Mouse (Mus musculus): ENCODE results near the gene Osbpl3. TPM values are rescaled to one million over a fixed set of nuclear protein-coding genes. Genes with fewer than 3 reads are reported as not detected.
A peak's percentile ranks its signal among the peaks of the same experiment; 100 is the strongest.

Gene Osbpl3
- polyA plus RNA-seq, 1 experiment from 2014 or later: 12.5 TPM

GRCm38 (mm10) chr6:50429299-50429698, 26.7 kb downstream of the Osbpl3 start:
- no peak overlapping the region for H3K4me2 ChIP-seq (replicated peaks; ENCODE audit: low read depth)
- no peaks in the 10 kb centered on the region for H3K4me1 ChIP-seq (replicated peaks; ENCODE audit: control insufficient read depth, insufficient read depth, low read length)
- H3K27ac ChIP-seq (ENCODE audit: low read depth, low read length): no peak overlapping the region
- TF ChIP-seq CTCF (IDR thresholded peaks at IDR 0.05; ENCODE audit: low read depth): no peak
- H3K4me3 ChIP-seq (ENCODE audit: low read depth, low read length): no peak overlapping the region
- ATAC-seq: no peak
- H3K27me3 ChIP-seq (replicated peaks; ENCODE audit: control insufficient read depth, insufficient read depth, low read length): no peaks in the 10 kb centered on the region
- H3K9ac ChIP-seq (ENCODE audit: low read depth, low read length): no peak overlapping the region
- no peaks in the 10 kb centered on the region for H3K9me3 ChIP-seq (ENCODE audit: control insufficient read depth)
- peaks cover 3% of the 10 kb centered on the region for H3K36me3 ChIP-seq (ENCODE audit: control insufficient read depth, insufficient read depth)
- 91% methylated on average over 7 of the region's 7 CpGs for WGBS

- no peak overlapping the region for H3K4me2 ChIP-seq (replicated peaks; ENCODE audit: low read depth)
- H3K27me3 ChIP-seq (replicated peaks; ENCODE audit: control insufficient read depth, insufficient read depth, low read length): no peaks in the 10 kb centered on the region
- no peak for ATAC-seq
- H3K9ac ChIP-seq (ENCODE audit: low read depth, low read length): no peak overlapping the region
- peaks cover 3% of the 10 kb centered on the region for H3K36me3 ChIP-seq (ENCODE audit: control insufficient read depth, insufficient read depth)
- WGBS: 87% methylated on average over 11 of the region's 11 CpGs
- no peak for TF ChIP-seq CTCF (IDR thresholded peaks at IDR 0.05; ENCODE audit: low read depth)
- H3K4me3 ChIP-seq (ENCODE audit: low read depth, low read length): no peak overlapping the region
- H3K27ac ChIP-seq (ENCODE audit: low read depth, low read length): no peak overlapping the region
- no peaks in the 10 kb centered on the region for H3K4me1 ChIP-seq (replicated peaks; ENCODE audit: control insufficient read depth, insufficient read depth, low read length)
- H3K9me3 ChIP-seq (ENCODE audit: control insufficient read depth): no peaks in the 10 kb centered on the region
Measured at GRCm38 (mm10) chr6:50427051-50427732, 28.8 kb downstream of the Osbpl3 start.

GRCm38 (mm10) chr6:50426571-50426970, 29.4 kb downstream of the Osbpl3 start:
- no peak for TF ChIP-seq CTCF (IDR thresholded peaks at IDR 0.05; ENCODE audit: low read depth)
- H3K4me2 ChIP-seq (replicated peaks; ENCODE audit: low read depth): no peak overlapping the region
- no peaks in the 10 kb centered on the region for H3K4me1 ChIP-seq (replicated peaks; ENCODE audit: control insufficient read depth, insufficient read depth, low read length)
- no peaks in the 10 kb centered on the region for H3K9me3 ChIP-seq (ENCODE audit: control insufficient read depth)
- no peak for ATAC-seq
- WGBS: 92% methylated on average over 4 of the region's 4 CpGs
- H3K4me3 ChIP-seq (ENCODE audit: low read depth, low read length): no peak overlapping the region
- no peak overlapping the region for H3K27ac ChIP-seq (ENCODE audit: low read depth, low read length)
- H3K9ac ChIP-seq (ENCODE audit: low read depth, low read length): no peak overlapping the region
- no peaks in the 10 kb centered on the region for H3K27me3 ChIP-seq (replicated peaks; ENCODE audit: control insufficient read depth, insufficient read depth, low read length)
- H3K36me3 ChIP-seq (ENCODE audit: control insufficient read depth, insufficient read depth): peaks cover 3% of the 10 kb centered on the region

GRCm38 (mm10) chr6:50424271-50424670, 31.7 kb downstream of the Osbpl3 start:
- Histone ChIP-seq H3K27ac (ENCODE audit: low read depth, low read length) (no peak overlapping the region), H3K9me3 (ENCODE audit: control insufficient read depth) (no peaks in the 10 kb centered on the region), H3K4me1 (replicated peaks; ENCODE audit: control insufficient read depth, insufficient read depth, low read length) (no peaks in the 10 kb centered on the region), H3K36me3 (ENCODE audit: control insufficient read depth, insufficient read depth) (peaks cover 3% of the 10 kb centered on the region), H3K27me3 (replicated peaks; ENCODE audit: control insufficient read depth, insufficient read depth, low read length) (no peaks in the 10 kb centered on the region), H3K4me3 (ENCODE audit: low read depth, low read length) (no peak overlapping the region), H3K4me2 (replicated peaks; ENCODE audit: low read depth) (no peak overlapping the region), H3K9ac (ENCODE audit: low read depth, low read length) (no peak overlapping the region)
- ATAC-seq: no peak
- 82% methylated on average over 4 of the region's 4 CpGs for WGBS
- TF ChIP-seq CTCF (IDR thresholded peaks at IDR 0.05; ENCODE audit: low read depth): no peak

- H3K9me3 ChIP-seq (ENCODE audit: control insufficient read depth): no peaks in the 10 kb centered on the region
- TF ChIP-seq CTCF (IDR thresholded peaks at IDR 0.05; ENCODE audit: low read depth): no peak
- WGBS: 76% methylated on average over 2 of the region's 2 CpGs
- H3K27me3 ChIP-seq (replicated peaks; ENCODE audit: control insufficient read depth, insufficient read depth, low read length): no peaks in the 10 kb centered on the region
- H3K27ac ChIP-seq (ENCODE audit: low read depth, low read length): no peak overlapping the region
- peaks cover 8% of the 10 kb centered on the region; the same call in 1 of the 2 replicates for H3K36me3 ChIP-seq (ENCODE audit: control insufficient read depth, insufficient read depth)
- H3K4me3 ChIP-seq (ENCODE audit: low read depth, low read length): no peak overlapping the region
- no peak overlapping the region for H3K9ac ChIP-seq (ENCODE audit: low read depth, low read length)
- no peak overlapping the region for H3K4me2 ChIP-seq (replicated peaks; ENCODE audit: low read depth)
- no peak for ATAC-seq
- H3K4me1 ChIP-seq (replicated peaks; ENCODE audit: control insufficient read depth, insufficient read depth, low read length): no peaks in the 10 kb centered on the region; the same call in 1 of the 2 replicates
Measured at GRCm38 (mm10) chr6:50420413-50420812, 35.6 kb downstream of the Osbpl3 start.

GRCm38 (mm10) chr6:50419518-50420290, 36.3 kb downstream of the Osbpl3 start:
- H3K4me1 ChIP-seq (replicated peaks; ENCODE audit: control insufficient read depth, insufficient read depth, low read length): no peaks in the 10 kb centered on the region; the same call in 1 of the 2 replicates
- H3K9me3 ChIP-seq (ENCODE audit: control insufficient read depth): no peaks in the 10 kb centered on the region
- H3K36me3 ChIP-seq (ENCODE audit: control insufficient read depth, insufficient read depth): 0 out of 2 replicates have a peak, but pooled peaks cover 4% of the 10 kb centered on the region
- TF ChIP-seq CTCF (IDR thresholded peaks at IDR 0.05; ENCODE audit: low read depth): no peak
- H3K9ac ChIP-seq (ENCODE audit: low read depth, low read length): no peak overlapping the region
- H3K4me2 ChIP-seq (replicated peaks; ENCODE audit: low read depth): no peak overlapping the region
- H3K4me3 ChIP-seq (ENCODE audit: low read depth, low read length): no peak overlapping the region
- H3K27me3 ChIP-seq (replicated peaks; ENCODE audit: control insufficient read depth, insufficient read depth, low read length): no peaks in the 10 kb centered on the region
- WGBS: 74% methylated on average over 10 of the region's 10 CpGs
- peak overlapping the region; percentile 47; the same call in 1 of the 2 replicates for H3K27ac ChIP-seq (ENCODE audit: low read depth, low read length)
- no peak for ATAC-seq
